Mouse (Mus musculus): ENCODE measurements around the gene Kpna2. TPM values are rescaled to one million over a fixed set of nuclear protein-coding genes. Genes with fewer than 3 reads are reported as not detected.

Gene Kpna2
- 0.83 and 1.5 TPM in 2 replicates for polyA plus RNA-seq (2012)

GRCm38 (mm10) chr11:106999151-106999948 lies at the start of gene Kpna2:
TSS of gene Kpna2 (minus strand) at chr11:106999541.
- H3K9me3 ChIP-seq (ENCODE audit: control insufficient read depth, low read length) = no peaks in the 10 kb centered on the region; the same call in 1 of the 2 replicates
- H3K36me3 ChIP-seq (ENCODE audit: control insufficient read depth) = peaks cover 47% of the 10 kb centered on the region
- no peak for TF ChIP-seq GATA1 (IDR thresholded peaks at IDR 0.05; ENCODE audit: low read length)
- TF ChIP-seq TAL1 (IDR thresholded peaks at IDR 0.05; ENCODE audit: low read length) = no peak
- peaks cover 9% of the 10 kb centered on the region for H3K27me3 ChIP-seq (ENCODE audit: control insufficient read depth)
- H3K4me1 ChIP-seq (ENCODE audit: control insufficient read depth) = peaks cover 37% of the 10 kb centered on the region
- H3K4me3 ChIP-seq (replicated peaks) = peak within 1 kb of the TSS; percentile 79

- Histone ChIP-seq H3K9me3 (ENCODE audit: control insufficient read depth, low read length) (no peaks in the 10 kb centered on the region), H3K4me1 (ENCODE audit: control insufficient read depth) (peaks cover 18% of the 10 kb centered on the region), H3K4me3 (replicated peaks) (no peak overlapping the region), H3K36me3 (ENCODE audit: control insufficient read depth) (peaks cover 60% of the 10 kb centered on the region), H3K27me3 (ENCODE audit: control insufficient read depth) (no peaks in the 10 kb centered on the region)
- no peak for TF ChIP-seq GATA1 (IDR thresholded peaks at IDR 0.05; ENCODE audit: low read length)
- TF ChIP-seq TAL1 (IDR thresholded peaks at IDR 0.05; ENCODE audit: low read length) = no peak
These were observed 47.7 kb upstream of the Kpna2 start for GRCm38 (mm10) chr11:107046766-107047620.

GRCm38 (mm10) chr11:107045546-107045945 lies 46.2 kb upstream of the Kpna2 start:
- TF ChIP-seq TAL1 (IDR thresholded peaks at IDR 0.05; ENCODE audit: low read length) (no peak), GATA1 (IDR thresholded peaks at IDR 0.05; ENCODE audit: low read length) (no peak)
- H3K36me3 ChIP-seq (ENCODE audit: control insufficient read depth) = peaks cover 65% of the 10 kb centered on the region

GRCm38 (mm10) chr11:107044321-107044720 lies 45.0 kb upstream of the Kpna2 start:
- Histone ChIP-seq H3K4me1 (ENCODE audit: control insufficient read depth) (peaks cover 18% of the 10 kb centered on the region), H3K9me3 (ENCODE audit: control insufficient read depth, low read length) (no peaks in the 10 kb centered on the region), H3K4me3 (replicated peaks) (no peak overlapping the region), H3K36me3 (ENCODE audit: control insufficient read depth) (peaks cover 74% of the 10 kb centered on the region), H3K27me3 (ENCODE audit: control insufficient read depth) (no peaks in the 10 kb centered on the region)
- TF ChIP-seq GATA1 (IDR thresholded peaks at IDR 0.05; ENCODE audit: low read length) (peak; percentile 67), TAL1 (IDR thresholded peaks at IDR 0.05; ENCODE audit: low read length) (no peak)

More at GRCm38 (mm10) chr11:107045546-107045945, 46.2 kb upstream of the Kpna2 start:
- Histone ChIP-seq H3K27me3 (ENCODE audit: control insufficient read depth) (no peaks in the 10 kb centered on the region), H3K9me3 (ENCODE audit: control insufficient read depth, low read length) (no peaks in the 10 kb centered on the region), H3K4me3 (replicated peaks) (no peak overlapping the region), H3K4me1 (ENCODE audit: control insufficient read depth) (peaks cover 18% of the 10 kb centered on the region)

GRCm38 (mm10) chr11:107043361-107043760 lies 44.0 kb upstream of the Kpna2 start:
- Histone ChIP-seq H3K9me3 (ENCODE audit: control insufficient read depth, low read length) (no peaks in the 10 kb centered on the region), H3K4me1 (ENCODE audit: control insufficient read depth) (peaks cover 18% of the 10 kb centered on the region), H3K4me3 (replicated peaks) (no peak overlapping the region), H3K27me3 (ENCODE audit: control insufficient read depth) (no peaks in the 10 kb centered on the region), H3K36me3 (ENCODE audit: control insufficient read depth) (peaks cover 81% of the 10 kb centered on the region)
- TF ChIP-seq TAL1 (IDR thresholded peaks at IDR 0.05; ENCODE audit: low read length) (no peak), GATA1 (IDR thresholded peaks at IDR 0.05; ENCODE audit: low read length) (no peak)

- no peak for TF ChIP-seq GATA1 (IDR thresholded peaks at IDR 0.05; ENCODE audit: low read length)
- no peak for TF ChIP-seq TAL1 (IDR thresholded peaks at IDR 0.05; ENCODE audit: low read length)
- Histone ChIP-seq H3K9me3 (ENCODE audit: control insufficient read depth, low read length) (no peaks in the 10 kb centered on the region), H3K36me3 (ENCODE audit: control insufficient read depth) (peaks cover 78% of the 10 kb centered on the region), H3K4me3 (replicated peaks) (no peak overlapping the region), H3K4me1 (ENCODE audit: control insufficient read depth) (peaks cover 18% of the 10 kb centered on the region), H3K27me3 (ENCODE audit: control insufficient read depth) (no peaks in the 10 kb centered on the region)
These were observed 42.1 kb upstream of the Kpna2 start for GRCm38 (mm10) chr11:107041396-107041795.

- Histone ChIP-seq H3K9me3 (ENCODE audit: control insufficient read depth, low read length) (no peaks in the 10 kb centered on the region), H3K4me3 (replicated peaks) (no peak overlapping the region), H3K27me3 (ENCODE audit: control insufficient read depth) (no peaks in the 10 kb centered on the region), H3K4me1 (ENCODE audit: control insufficient read depth) (peaks cover 13% of the 10 kb centered on the region), H3K36me3 (ENCODE audit: control insufficient read depth) (peaks cover 67% of the 10 kb centered on the region)
- TF ChIP-seq TAL1 (IDR thresholded peaks at IDR 0.05; ENCODE audit: low read length) (no peak), GATA1 (IDR thresholded peaks at IDR 0.05; ENCODE audit: low read length) (no peak)
These were observed 40.1 kb upstream of the Kpna2 start for GRCm38 (mm10) chr11:107039417-107039816.

- Histone ChIP-seq H3K36me3 (ENCODE audit: control insufficient read depth) (peaks cover 24% of the 10 kb centered on the region), H3K9me3 (ENCODE audit: control insufficient read depth, low read length) (no peaks in the 10 kb centered on the region), H3K27me3 (ENCODE audit: control insufficient read depth) (peaks cover 12% of the 10 kb centered on the region), H3K4me3 (replicated peaks) (no peak overlapping the region), H3K4me1 (ENCODE audit: control insufficient read depth) (peaks cover 4% of the 10 kb centered on the region)
- TF ChIP-seq TAL1 (IDR thresholded peaks at IDR 0.05; ENCODE audit: low read length) (no peak), GATA1 (IDR thresholded peaks at IDR 0.05; ENCODE audit: low read length) (no peak)
These were observed 34.9 kb upstream of the Kpna2 start for GRCm38 (mm10) chr11:107034085-107034810.
